Mouse (Mus musculus): ENCODE data around the gene Myzap. TPM values are rescaled to one million over a fixed set of nuclear protein-coding genes. Genes with fewer than 3 reads are reported as not detected.

Myzap gene
- polyA plus RNA-seq (2012; rRNA removed) = 3.5 and 9.0 TPM in 2 replicates

GRCm38 (mm10) chr9:71591938-71592548, at the start of gene Myzap:
TSS of gene Myzap (minus strand) at chr9:71592360.

GRCm38 (mm10) chr9:71485475-71486094, 106.6 kb downstream of the Myzap start, which contains the start of gene Polr2m:
TSS of gene Polr2m (minus strand) at chr9:71485935.

Other genes starting within 250 kb of the Myzap start
- 332 and 361 TPM in 2 replicates for gene Polr2m, start 106.4 kb downstream of the Myzap start, polyA plus RNA-seq (2012; rRNA removed)
- 6.2 and 8.6 TPM in 2 replicates for gene Cgnl1, start 179.2 kb upstream of the Myzap start, polyA plus RNA-seq (2012; rRNA removed)